Mouse (Mus musculus) stomach, postnatal 0 days (tissue): Measurements from ENCODE around the gene Mrpl34.

Source experiments
- CTCF ChIP-seq: IDR thresholded peaks from 2 replicates; pipeline ENCODE4 v1.5.1; 2016; ENCODE audit warnings: antibody characterized with exemption, low read depth, mild to moderate bottlenecking, moderate library complexity
- EP300 ChIP-seq: optimal IDR thresholded peaks from 2 replicates; pipeline ENCODE3; 2016; ENCODE audit warnings: antibody characterized with exemption

- no peak for TF ChIP-seq CTCF
- TF ChIP-seq EP300, result no peak
Observed at GRCm38 (mm10) chr8:71505979-71506378, 41.2 kb downstream of the Mrpl34 start.
